ENCODE assay signal across 10 mouse cellular contexts in genomic region chr3:40070137-40070667, GRCm38 (mm10).
DNase-seq lines count a peak whose midpoint lies in the region; ATAC-seq and TF ChIP-seq lines count a peak whose summit lies in the region.
"Had no signal": no experiment of that assay in that cellular context is flagged by ENCODE, and none has a peak within 500 bp of the region (broad histone marks: within the 10 kb centered on the region; RNA-seq: fewer than 3 reads in every experiment).

No protein-coding gene starts in this region.

- H3K27me3 ChIP-seq in embryonic facial prominence, embryonic 13.5 days, result no peaks in the 10 kb centered on the region
- H3K27me3 ChIP-seq in hindbrain, embryonic 13.5 days, result no peaks in the 10 kb centered on the region
- H3K27me3 ChIP-seq in neural tube, embryonic 12.5 days (replicated peaks), result no peaks in the 10 kb centered on the region
- H3K27me3 ChIP-seq: megakaryocyte, embryonic 14.5 days had no signal

- DNase-seq in R1 (ENCODE audit: low read depth, low spot score), result peak; percentile 3
- DNase-seq in kidney, postnatal 36 days, result no peak
- DNase-seq in c-Kit-positive CD71-positive TER-119-positive erythroid progenitor cells, embryonic 14.5 days (ENCODE audit: low spot score), result no peak
- no peak for DNase-seq in right cerebral cortex, postnatal 36 days (ENCODE audit: low spot score in 2 of 2)
- DNase-seq in lung, adult 2 months, result no peak
- DNase-seq: gastrocnemius, postnatal 25 days had no signal

- WGBS in embryonic facial prominence, embryonic 13.5 days, result 28% methylated on average over 8 of the region's 8 CpGs
- 10% methylated on average over 8 of the region's 8 CpGs for WGBS in hindbrain, embryonic 13.5 days
- WGBS in neural tube, embryonic 12.5 days, result 13% methylated on average over 8 of the region's 8 CpGs
- 66% methylated on average over 8 of the region's 8 CpGs for WGBS in lung, adult 2 months

- TF ChIP-seq CTCF in lung, adult 2 months (IDR thresholded peaks at IDR 0.05; ENCODE audit: insufficient read depth, low read length), result no peak

- ATAC-seq in embryonic facial prominence, embryonic 13.5 days (ENCODE audit: insufficient number of reproducible peaks, insufficient read depth, low FRiP score, low TSS enrichment, low read depth), result no peak
- peak; percentile 94 for ATAC-seq in hindbrain, embryonic 13.5 days (ENCODE audit: low FRiP score)
- ATAC-seq in neural tube, embryonic 12.5 days (ENCODE audit: low FRiP score, low read depth), result peak; percentile 91

- H3K36me3 ChIP-seq in embryonic facial prominence, embryonic 13.5 days, result no peaks in the 10 kb centered on the region
- no peaks in the 10 kb centered on the region for H3K36me3 ChIP-seq in hindbrain, embryonic 13.5 days
- H3K36me3 ChIP-seq in neural tube, embryonic 12.5 days, result no peaks in the 10 kb centered on the region

- H3K4me3 ChIP-seq in embryonic facial prominence, embryonic 13.5 days, result no peak overlapping the region
- no peak overlapping the region for H3K4me3 ChIP-seq in hindbrain, embryonic 13.5 days
- H3K4me3 ChIP-seq in neural tube, embryonic 12.5 days, result no peak overlapping the region
- H3K4me3 ChIP-seq in lung, adult 2 months (replicated peaks; ENCODE audit: extremely low read depth, low read depth, low read length), result no peak overlapping the region
- H3K4me3 ChIP-seq: megakaryocyte, embryonic 14.5 days had no signal

- no peak for TF ChIP-seq POLR2A in lung, adult 2 months (IDR thresholded peaks at IDR 0.05; ENCODE audit: borderline replicate concordance, extremely low read depth, low read depth, low read length)

- H3K27ac ChIP-seq in embryonic facial prominence, embryonic 13.5 days, result peak overlapping the region; percentile 34; the same call in 1 of the 2 replicates
- H3K27ac ChIP-seq in hindbrain, embryonic 13.5 days, result peak overlapping the region; percentile 62
- H3K27ac ChIP-seq in neural tube, embryonic 12.5 days, result no peak overlapping the region

- no peak overlapping the region for H3K9ac ChIP-seq in embryonic facial prominence, embryonic 13.5 days
- no peak overlapping the region for H3K9ac ChIP-seq in hindbrain, embryonic 13.5 days
- no peak overlapping the region for H3K9ac ChIP-seq in neural tube, embryonic 12.5 days

- peaks cover 6% of the 10 kb centered on the region for H3K4me1 ChIP-seq in embryonic facial prominence, embryonic 13.5 days
- H3K4me1 ChIP-seq in hindbrain, embryonic 13.5 days (replicated peaks), result peaks cover 10% of the 10 kb centered on the region
- peaks cover 3% of the 10 kb centered on the region for H3K4me1 ChIP-seq in neural tube, embryonic 12.5 days
- H3K4me1 ChIP-seq in lung, adult 2 months (ENCODE audit: control insufficient read depth, insufficient read depth, low read length), result no peaks in the 10 kb centered on the region
- H3K4me1 ChIP-seq: megakaryocyte, embryonic 14.5 days had no signal

- H3K9me3 ChIP-seq in embryonic facial prominence, embryonic 13.5 days, result no peaks in the 10 kb centered on the region
- H3K9me3 ChIP-seq in hindbrain, embryonic 13.5 days, result no peaks in the 10 kb centered on the region
- H3K9me3 ChIP-seq in neural tube, embryonic 12.5 days, result no peaks in the 10 kb centered on the region
- H3K9me3 ChIP-seq: megakaryocyte, embryonic 14.5 days had no signal

- no peak overlapping the region for H3K4me2 ChIP-seq in embryonic facial prominence, embryonic 13.5 days
- H3K4me2 ChIP-seq in hindbrain, embryonic 13.5 days, result no peak overlapping the region
- no peak overlapping the region for H3K4me2 ChIP-seq in neural tube, embryonic 12.5 days (replicated peaks)
